Mouse (Mus musculus) left cerebral cortex, postnatal 25 days (tissue): ENCODE results near the gene Lrwd1. TPM values are rescaled to one million over a fixed set of nuclear protein-coding genes. Genes with fewer than 3 reads are reported as not detected.
A peak's percentile ranks its signal among the peaks of the same experiment; 100 is the strongest.
"Not testable (repeated sequence)": the region's sequence is repeated elsewhere in the genome, so short reads cannot be mapped to it uniquely, and the experiment has no call there.

Experiments
- DNase-seq, 2 experiments: peaks; one replicate each; pipeline ENCODE4 v3.0.0; 2022; ENCODE audit warnings: low spot score in 2 of 2, mixed read lengths in 1 of 2
- intact Hi-C: fragments of 180-260 bp; cut with DNase I; formaldehyde crosslinking; loops from one replicate; pipeline ENCODE4 v1.15.1; 2025
- total RNA-seq, 2 experiments: library from RNA; stranded (reverse); gene quantifications; 2 replicates each; pipeline ENCODE4 v1.2.3; 2021

Lrwd1 gene
- total RNA-seq, 2 experiments from 2014 or later, result 13.3 TPM

- intact Hi-C loops, result loop anchor here (1.0 kb wide), 1 partner anchor 10 kb away; no protein-coding TSS in a partner anchor
- DNase-seq, result no peak
Measured at GRCm38 (mm10) chr5:136152365-136152764, 16.5 kb upstream of the Lrwd1 start.

DNA sequence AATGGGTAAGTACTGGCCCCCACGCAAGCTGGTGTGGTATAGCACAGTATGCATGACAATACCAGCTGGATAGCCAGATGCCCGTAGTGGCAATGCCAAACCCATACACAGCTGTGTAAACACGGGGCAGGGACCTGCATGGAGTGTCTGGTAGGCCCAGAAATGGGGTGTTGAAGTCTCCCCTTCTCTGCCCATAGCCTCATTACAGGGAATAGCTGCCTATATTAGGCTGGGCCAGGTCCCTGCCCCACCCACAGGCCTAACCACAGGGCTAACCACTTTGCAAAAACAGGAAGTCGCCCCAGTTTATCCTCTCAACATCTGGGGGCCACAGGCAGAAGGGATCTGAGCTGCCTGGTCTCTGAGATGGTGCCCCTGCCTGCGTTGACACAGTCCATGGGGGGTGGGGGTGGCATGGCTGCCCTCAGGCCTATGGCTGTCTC is 13.3 kb upstream of the Lrwd1 start:
- DNase-seq, intact Hi-C loops: not testable (repeated sequence)

- DNase-seq, result no peak
- intact Hi-C loops, result no loop called here
Measured at GRCm38 (mm10) chr5:136147704-136148103, 11.8 kb upstream of the Lrwd1 start.

- intact Hi-C loops, result no loop called here
- no peak for DNase-seq
Measured at GRCm38 (mm10) chr5:136146936-136147335, 11.1 kb upstream of the Lrwd1 start.

GRCm38 (mm10) chr5:136144606-136145430 is 8.9 kb upstream of the Lrwd1 start:
- no peak for DNase-seq
- intact Hi-C loops, result no loop called here

DNA sequence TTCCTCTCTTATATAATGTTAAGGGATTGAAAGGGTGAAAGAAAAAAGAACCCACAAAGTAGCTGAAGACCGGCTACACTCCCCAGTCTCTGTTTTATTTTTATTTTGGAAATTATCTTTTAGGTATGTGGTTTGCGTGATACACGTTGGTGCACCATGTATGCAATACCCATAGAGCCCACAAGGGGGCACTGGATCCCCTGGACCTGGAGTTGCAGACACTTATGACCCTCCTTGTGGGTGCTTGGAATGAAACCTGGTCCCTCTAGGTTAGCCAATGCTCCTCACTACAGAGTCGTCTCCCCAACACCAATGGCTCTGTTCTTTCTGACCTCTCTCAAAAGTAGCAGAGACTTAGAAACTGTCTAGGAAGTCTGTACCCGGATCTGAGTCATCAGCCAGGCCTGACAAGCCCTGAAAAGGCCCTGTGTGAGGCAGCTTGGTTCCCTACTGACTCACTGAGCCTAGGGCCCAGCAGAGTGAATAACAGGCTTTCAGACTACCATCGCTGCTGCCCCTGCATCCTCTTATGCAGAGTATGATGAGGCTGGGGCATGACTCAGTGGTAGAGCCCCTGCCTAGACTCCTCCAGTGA is 7.4 kb upstream of the Lrwd1 start:
- DNase-seq, result no peak
- intact Hi-C loops, result no loop called here

DNA sequence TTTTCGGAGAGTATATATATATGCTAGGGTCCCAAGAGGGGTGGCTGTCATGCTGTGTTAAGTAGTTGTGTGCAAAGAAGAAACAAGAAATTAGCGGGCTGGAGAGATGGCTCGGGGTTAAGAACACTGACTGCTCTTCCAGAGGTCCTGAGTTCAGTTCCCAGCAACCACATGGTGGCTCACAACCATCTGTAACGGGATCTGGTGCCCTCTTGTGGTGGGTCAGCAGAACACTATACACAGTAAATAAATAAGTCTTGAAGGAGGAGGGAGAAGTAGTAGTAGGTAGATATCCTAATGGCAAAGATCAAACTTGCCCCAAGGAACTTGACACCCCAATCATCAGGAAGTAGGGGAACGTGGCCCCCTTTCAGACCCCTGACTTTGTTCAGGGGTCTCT is 6.9 kb upstream of the Lrwd1 start:
- intact Hi-C loops, result loop anchor here (1.0 kb wide), 1 partner anchor 10 kb away; no protein-coding TSS in a partner anchor

GRCm38 (mm10) chr5:136140057-136140482 is 4.2 kb upstream of the Lrwd1 start:
- DNase-seq, result peak in 1 of 2 experiments; percentile 29
- intact Hi-C loops, result no loop called here

More for the DNA sequence above, 6.9 kb upstream of the Lrwd1 start:
- DNase-seq, result no peak

DNA sequence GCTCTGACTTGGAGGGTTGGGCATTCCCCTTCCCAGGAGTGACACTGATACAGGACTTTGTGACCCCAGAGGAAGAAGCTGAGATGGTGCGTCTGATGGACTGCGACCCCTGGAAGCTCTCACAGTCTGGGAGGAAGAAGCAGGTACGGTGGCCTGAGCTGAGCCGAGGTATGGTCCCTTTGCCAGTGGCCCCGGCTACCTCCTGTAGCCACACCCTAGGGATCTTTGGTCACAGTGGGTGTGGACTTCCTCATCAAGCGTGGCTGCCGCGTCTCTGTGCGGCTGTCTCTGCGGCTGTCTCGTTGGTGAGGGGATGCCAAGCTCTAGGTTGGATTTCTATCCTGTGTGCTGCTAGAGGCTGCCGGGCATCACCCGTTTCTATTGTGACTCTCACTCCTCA is 3.5 kb upstream of the Lrwd1 start:
- intact Hi-C loops, result no loop called here
- DNase-seq, result no peak

DNA sequence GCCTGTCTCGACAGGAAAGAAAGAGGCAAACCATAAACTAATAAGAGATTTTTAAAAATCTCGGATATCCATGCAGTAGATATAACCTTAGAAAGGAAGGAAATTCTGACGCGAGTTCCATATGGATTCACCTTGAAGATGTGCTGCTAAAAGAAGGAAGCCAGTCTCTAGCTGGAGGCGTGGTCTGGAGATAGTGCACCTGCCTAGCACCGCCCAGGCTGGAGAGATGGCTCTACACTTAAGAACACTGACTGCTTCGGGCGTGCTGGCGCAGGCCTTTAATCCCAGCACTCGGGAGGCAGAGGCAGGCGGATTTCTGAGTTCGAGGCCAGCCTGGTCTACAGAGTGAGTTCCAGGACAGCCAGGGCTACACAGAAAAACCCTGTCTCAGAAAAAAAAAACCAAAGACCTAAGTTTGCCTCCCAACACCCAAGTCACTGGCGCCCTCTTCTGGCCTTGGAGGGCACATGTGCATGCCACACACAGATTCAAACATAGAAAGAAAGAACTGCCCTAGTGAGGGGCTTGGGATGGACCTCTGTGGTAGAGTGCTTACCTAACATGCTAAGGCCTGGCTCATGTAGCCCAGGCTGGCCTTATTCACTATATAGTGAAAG is 1.9 kb upstream of the Lrwd1 start:
- DNase-seq, result no peak
- intact Hi-C loops, result loop anchor here (2.0 kb wide), 2 partner anchors 33 to 49 kb away; partner anchors contain the start of gene Orai2

GRCm38 (mm10) chr5:136136292-136136990 is 567 bp upstream of the Lrwd1 start:
- intact Hi-C loops, result loop anchor here (1.0 to 2.0 kb wide), 3 partner anchors 20 to 50 kb away; partner anchors contain the start of genes Orai2 and Polr2j
- no peak for DNase-seq

GRCm38 (mm10) chr5:136122165-136122564 is 13.7 kb downstream of the Lrwd1 start:
- DNase-seq, result no peak
- intact Hi-C loops, result no loop called here

DNA sequence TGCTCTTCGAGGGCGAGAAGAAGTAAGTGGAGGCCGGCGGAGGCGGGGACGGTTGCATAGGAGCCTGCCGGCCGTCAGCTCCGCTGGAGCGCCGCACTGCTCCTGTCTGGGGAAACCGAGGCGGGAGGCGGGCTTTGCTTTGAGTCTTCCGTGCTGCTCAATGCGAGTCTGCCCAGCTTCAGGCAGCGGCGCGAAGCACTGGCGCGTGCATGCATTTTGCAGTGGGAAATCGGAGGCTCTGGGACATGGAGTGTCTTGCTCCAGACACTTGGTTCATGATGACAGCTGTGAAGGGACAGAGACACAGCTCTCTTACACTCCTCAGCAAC is 19.1 kb downstream of the Lrwd1 start:
- intact Hi-C loops, result loop anchor here (1.0 kb wide), 1 partner anchor 20 kb away; the partner anchor contains the start of genes Alkbh4 and Lrwd1
- no peak for DNase-seq

DNA sequence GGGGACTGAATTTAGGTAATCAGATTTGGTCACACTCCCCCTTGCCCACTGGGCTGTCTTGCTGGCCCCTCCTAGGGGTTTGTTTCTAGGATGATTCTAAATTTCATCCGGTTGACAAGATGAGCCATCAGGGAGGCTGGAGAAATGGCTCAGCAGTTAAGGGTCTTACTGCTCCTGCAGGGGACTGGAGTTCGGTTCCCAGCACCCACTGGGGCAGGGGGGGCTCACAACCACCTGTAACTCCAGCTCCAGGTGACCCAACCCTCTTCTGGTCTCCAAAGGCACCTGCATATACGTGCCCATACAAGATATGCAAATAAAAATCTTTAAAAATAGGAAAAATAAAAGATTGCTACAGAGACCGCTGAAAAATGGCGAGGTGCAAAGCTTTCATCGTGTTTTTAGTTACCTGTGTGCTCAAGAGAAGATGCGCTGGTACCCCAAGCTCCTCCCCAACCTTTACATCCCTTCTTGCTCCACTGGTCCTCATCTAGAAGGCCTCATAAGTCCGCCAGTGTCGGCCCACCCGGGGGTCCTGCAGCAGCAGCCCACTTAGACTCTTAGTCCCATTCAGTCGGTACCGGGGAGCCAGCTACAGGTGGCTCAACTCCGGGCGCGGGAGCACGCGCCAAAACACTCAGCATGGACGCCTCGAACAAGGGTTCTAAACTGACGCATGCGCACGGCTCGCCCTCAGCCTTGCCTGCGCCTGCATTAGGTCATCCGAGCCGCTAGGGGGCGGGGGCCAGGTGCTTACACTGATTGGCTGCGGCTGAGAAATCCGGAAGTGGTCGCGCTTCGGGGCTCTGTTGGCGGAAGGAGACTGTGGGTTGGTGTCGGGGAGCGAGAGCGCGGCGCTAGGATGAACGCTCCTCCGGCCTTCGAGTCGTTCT is 19.7 kb downstream of the Lrwd1 start, which contains the start of gene Polr2j:
Gene Polr2j, plus strand, starts transcription at position 741 of the 893 bp plus-strand sequence.
- intact Hi-C loops, result loop anchor here (1.0 kb wide), 1 partner anchor 20 kb away; the partner anchor contains the start of genes Alkbh4 and Lrwd1
- peak; percentile 97 to 98 for DNase-seq

GRCm38 (mm10) chr5:136113546-136113945 is 22.3 kb downstream of the Lrwd1 start:
- DNase-seq, intact Hi-C loops: not testable (repeated sequence)

DNA sequence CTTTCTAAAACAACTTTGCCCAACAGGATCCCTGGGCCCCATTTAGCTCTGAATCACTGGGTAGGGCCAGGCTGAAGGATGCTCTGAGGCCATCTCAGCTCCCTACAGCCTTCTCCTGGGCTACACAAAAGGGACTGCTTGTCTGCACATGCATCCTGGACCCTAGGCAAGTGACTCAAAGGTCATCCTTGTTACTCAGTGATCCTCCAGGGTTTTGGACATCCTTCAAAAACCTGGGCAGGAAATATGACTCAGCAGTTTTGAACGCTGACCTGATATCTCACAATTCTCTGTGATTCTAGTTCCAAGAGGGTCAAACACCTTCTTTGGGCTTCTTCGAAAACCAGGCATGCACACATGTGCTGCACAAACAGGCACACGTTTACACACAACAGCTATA is 26.8 kb downstream of the Lrwd1 start:
- intact Hi-C loops, result no loop called here
- no peak for DNase-seq

DNA sequence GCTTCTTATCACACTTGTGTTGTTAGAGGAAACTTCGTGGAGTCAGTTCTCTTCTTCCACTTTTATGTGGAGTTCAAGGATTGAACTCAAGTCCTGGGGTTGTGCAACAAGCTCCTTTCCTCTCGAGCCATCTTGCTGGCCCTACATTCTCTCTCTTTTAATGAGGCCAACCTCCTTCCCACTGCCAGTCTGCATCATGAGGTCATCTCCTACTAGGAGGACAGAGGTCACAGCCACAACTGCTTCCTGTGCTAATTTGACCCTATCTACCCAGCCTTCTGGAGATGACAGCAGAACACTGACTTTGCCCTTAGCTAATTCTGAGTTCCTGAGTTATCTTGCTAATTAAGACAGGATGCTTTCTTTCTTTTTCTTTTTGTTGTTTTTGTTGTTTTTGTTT is 27.4 kb downstream of the Lrwd1 start:
- intact Hi-C loops, result no loop called here
- no peak for DNase-seq

DNA sequence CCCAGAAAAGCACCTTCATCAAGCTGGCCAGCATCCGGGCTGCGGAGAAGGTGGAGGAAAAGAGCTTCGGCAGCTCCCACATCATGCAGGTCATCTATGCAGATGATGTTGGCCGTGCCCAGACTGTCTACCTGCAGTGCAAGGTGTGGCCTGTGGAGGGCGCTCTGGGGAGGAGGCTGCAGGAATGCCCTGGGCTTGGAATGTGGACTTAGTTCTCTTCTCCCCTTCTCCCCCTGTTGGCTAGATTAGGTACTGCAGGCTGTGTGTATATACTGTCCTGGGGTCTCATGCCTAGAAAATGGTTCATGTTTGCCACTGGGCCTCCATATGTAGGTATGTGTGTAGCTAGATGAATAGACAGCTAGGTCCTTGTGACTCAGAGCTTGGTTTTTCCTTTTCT is 31.4 kb downstream of the Lrwd1 start:
- no peak for DNase-seq
- intact Hi-C loops, result no loop called here
